Mouse (Mus musculus) testis, adult 2 months (tissue): ENCODE measurements around the gene Efhd2. TPM values are rescaled to one million over a fixed set of nuclear protein-coding genes. Genes with fewer than 3 reads are reported as not detected.
A peak's percentile ranks its signal among the peaks of the same experiment; 100 is the strongest.

Source experiments
- H3K27ac ChIP-seq: fragments of 200-500 bp; 2 replicates; pipeline ENCODE4 v1.5.1; 2012; ENCODE audit warnings: low read depth, low read length; ENCODE audit not compliant: control insufficient read depth, insufficient read depth
- H3K27me3 ChIP-seq: fragments of 200-500 bp; 2 replicates; pipeline ENCODE4 v1.6.1; 2012; ENCODE audit warnings: mild to moderate bottlenecking, low read length, moderate library complexity; ENCODE audit not compliant: control insufficient read depth, insufficient read depth
- H3K36me3 ChIP-seq: fragments of 200-500 bp; 2 replicates; pipeline ENCODE4 v1.6.1; 2012; ENCODE audit warnings: mild to moderate bottlenecking, low read length; ENCODE audit not compliant: control insufficient read depth, insufficient read depth
- H3K4me1 ChIP-seq: fragments of 200-500 bp; 2 replicates; pipeline ENCODE4 v1.6.1; 2012; ENCODE audit warnings: low read length; ENCODE audit not compliant: control insufficient read depth, insufficient read depth
- H3K4me3 ChIP-seq: fragments of 200-500 bp; 2 replicates; pipeline ENCODE4 v1.5.1; 2012; ENCODE audit warnings: low read depth, mild to moderate bottlenecking, low read length, moderate library complexity, mixed read lengths; ENCODE audit not compliant: control insufficient read depth
- CTCF ChIP-seq: fragments of 200-500 bp; IDR thresholded peaks from 2 replicates; pipeline ENCODE4 v1.5.1; 2012; ENCODE audit warnings: low read depth, mild to moderate bottlenecking, inconsistent platforms, low read length, moderate library complexity; ENCODE audit not compliant: control insufficient read depth, insufficient read depth, insufficient replicate concordance
- POLR2A ChIP-seq: fragments of 200-500 bp; IDR thresholded peaks from 2 replicates; pipeline ENCODE4 v1.6.1; 2012; ENCODE audit warnings: low read depth, mild to moderate bottlenecking, inconsistent platforms, low read length, moderate library complexity; ENCODE audit not compliant: control insufficient read depth
- polyA plus RNA-seq: library from polyadenylated mRNA; depleted of rRNA; stranded (reverse); fragments of >200 nt; gene quantifications from 2 replicates; pipeline ENCODE4 v1.2.3, GENCODE M21; 2012; rRNA removed

Efhd2 gene
- polyA plus RNA-seq: 56.1 and 57.6 TPM in 2 replicates

DNA sequence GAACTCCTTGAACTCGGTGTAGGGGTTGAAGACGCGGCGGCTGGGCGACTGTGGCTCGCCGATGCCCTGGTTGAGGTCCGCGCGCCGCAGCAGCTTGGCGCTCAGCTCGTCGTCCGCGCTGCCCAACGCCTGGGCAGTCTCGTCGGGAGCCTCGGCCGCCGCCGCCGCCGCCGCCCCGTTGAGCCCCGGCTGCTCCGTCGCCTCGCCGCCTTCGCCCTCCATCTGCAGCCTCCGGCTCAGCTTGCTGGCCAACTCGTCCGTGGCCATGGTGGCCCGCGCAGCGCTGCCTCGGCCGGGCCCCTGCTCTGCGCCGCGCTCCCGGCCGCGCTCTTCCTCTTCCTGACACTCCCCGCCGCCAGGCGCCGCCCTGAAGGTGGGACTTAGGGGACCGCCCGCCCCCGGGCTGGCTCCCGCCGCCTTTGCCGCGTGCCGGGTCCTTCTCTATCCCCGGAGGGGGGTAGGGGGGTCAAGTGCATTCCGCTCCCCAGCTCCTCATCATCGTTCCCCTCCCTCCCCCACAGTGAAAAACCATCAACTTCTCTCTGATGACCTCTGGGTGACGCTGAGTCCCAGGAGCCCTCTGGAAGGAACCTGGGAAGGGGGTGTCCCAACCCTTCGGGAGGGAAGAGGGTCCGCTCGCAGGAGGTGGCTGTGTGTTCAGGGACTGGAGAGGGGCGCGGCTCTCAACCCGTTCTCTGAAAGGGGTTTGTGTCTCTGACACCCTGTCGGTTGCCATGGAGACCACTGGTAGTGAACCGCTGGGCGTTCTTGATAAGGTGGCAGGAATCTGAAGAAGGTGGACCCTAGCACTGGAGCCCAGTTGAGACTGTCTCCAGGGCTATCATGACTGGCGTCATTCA lies at the start of gene Efhd2:
Efhd2 (minus strand) TSS at position 320 of the 860 bp plus-strand sequence.
- TF ChIP-seq POLR2A: no peak; the same call in none of the 2 replicates
- TF ChIP-seq CTCF: no peak
- Histone ChIP-seq H3K27ac (peak within 1 kb of the TSS; percentile 82), H3K4me3 (peak within 1 kb of the TSS; percentile 94), H3K4me1 (peaks cover 20% of the 10 kb centered on the region), H3K36me3 (no peaks in the 10 kb centered on the region), H3K27me3 (peaks cover 5% of the 10 kb centered on the region; the same call in 1 of the 2 replicates)

DNA sequence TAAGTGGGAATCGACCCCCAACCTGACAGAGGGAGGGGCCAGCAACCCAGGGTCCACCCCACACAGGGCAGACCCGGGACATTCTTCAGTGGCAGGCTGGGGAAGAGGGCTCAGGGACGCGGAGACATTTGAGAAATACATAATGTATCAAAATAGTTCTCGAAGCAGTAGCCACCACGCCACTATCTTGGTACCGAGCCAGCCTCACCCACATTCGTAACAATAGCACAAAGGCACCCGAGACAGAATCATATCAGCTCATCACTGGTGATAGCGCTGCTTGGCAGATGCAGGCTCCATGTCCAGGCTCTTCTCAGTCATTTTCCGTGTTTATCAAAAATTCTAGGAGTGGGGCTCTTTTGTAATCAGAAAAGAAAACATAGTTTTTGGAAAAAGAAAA lies 49.2 kb upstream of the Efhd2 start:
- Histone ChIP-seq H3K27ac (no peak overlapping the region), H3K27me3 (no peaks in the 10 kb centered on the region)
- no peak for TF ChIP-seq POLR2A
- TF ChIP-seq CTCF: no peak

DNA sequence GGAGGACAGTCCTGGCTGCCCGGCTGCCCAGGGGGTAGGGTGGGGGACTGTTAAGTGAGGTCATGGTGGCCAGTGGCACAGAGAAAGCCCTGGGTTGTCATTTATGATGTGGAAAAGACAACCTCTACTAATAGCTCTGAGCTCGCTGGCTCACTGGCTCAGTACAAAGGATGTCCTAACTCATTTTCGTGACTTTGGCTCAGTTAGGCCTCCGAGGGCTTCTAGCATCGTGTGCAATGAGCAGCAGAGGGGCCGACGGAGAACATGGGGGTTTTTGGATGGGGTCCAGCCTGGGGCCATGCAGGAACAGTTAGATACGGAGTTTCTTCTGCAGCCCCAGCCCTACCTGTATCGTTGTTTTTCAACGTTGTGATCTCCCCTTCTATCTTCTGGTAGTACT lies 45.7 kb upstream of the Efhd2 start:
- Histone ChIP-seq H3K4me3 (no peak overlapping the region), H3K27ac (no peak overlapping the region), H3K36me3 (no peaks in the 10 kb centered on the region), H3K27me3 (no peaks in the 10 kb centered on the region), H3K4me1 (0 out of 2 replicates have a peak, but pooled peaks cover 2% of the 10 kb centered on the region)
- TF ChIP-seq POLR2A: no peak
- TF ChIP-seq CTCF: no peak

More for the DNA sequence above, 49.2 kb upstream of the Efhd2 start:
- Histone ChIP-seq H3K4me3 (no peak overlapping the region), H3K36me3 (no peaks in the 10 kb centered on the region; the same call in 1 of the 2 replicates), H3K4me1 (0 out of 2 replicates have a peak, but pooled peaks cover 2% of the 10 kb centered on the region)

DNA sequence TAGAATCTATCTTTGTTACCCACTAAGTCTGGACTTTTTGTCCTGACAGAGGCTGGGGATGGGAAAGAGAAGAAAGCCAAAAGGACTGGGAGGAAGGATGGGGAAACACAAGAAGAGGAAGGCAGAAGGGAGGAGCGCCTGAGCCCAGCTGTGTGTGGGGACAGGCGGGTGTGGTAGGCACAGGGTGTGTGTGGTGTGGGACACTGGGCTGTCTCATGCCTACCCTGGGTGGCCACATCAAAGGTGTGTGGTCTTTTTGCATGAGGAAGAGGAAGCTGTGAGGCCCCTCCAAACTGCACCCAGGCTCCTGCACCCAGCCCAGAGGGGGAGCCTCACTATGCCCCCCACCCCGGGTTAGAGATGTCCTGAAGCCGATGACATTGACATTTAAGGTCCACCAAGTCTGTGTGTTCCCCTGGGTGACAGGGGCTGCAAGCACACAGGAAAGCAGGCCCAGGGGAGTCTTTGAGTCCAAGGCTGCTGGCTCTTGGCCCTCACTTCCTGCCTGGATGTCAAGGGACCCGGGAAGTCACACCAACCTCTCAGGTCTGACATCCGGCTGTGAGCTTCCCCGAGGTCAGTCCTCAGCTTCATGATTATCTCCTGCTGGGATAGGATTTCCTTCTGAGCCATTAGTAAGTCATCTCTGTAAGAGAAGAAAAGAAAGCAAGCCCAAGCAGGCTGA lies 43.2 kb upstream of the Efhd2 start:
- TF ChIP-seq POLR2A (no peak), CTCF (no peak)
- no peaks in the 10 kb centered on the region for H3K27me3 ChIP-seq

DNA sequence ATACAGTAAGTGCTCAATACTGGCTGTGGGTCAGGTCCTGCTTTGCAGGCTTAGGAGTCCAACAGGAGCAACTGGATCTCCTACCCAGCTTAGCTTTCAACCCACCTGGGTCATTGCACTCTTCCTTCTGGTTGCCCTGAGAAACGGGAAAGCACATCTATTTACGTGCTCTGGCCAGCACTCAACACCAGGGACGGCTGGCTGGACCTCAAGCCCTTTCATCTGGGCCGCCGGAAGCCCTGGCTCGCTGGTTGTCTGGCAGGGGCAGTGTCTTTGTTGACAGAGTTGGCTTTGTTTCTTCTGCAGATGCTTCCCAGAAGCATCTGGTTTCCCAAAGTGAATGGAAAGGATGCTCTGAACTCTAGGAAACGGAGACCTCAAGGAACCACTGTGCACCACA lies 39.3 kb upstream of the Efhd2 start:
- Histone ChIP-seq H3K4me3 (no peak overlapping the region), H3K27ac (no peak overlapping the region), H3K27me3 (no peaks in the 10 kb centered on the region), H3K4me1 (no peaks in the 10 kb centered on the region; the same call in 1 of the 2 replicates), H3K36me3 (no peaks in the 10 kb centered on the region)
- no peak for TF ChIP-seq POLR2A

More for the DNA sequence above, 43.2 kb upstream of the Efhd2 start:
- H3K4me1 ChIP-seq: no peaks in the 10 kb centered on the region; the same call in 1 of the 2 replicates
- H3K27ac ChIP-seq: no peak overlapping the region
- no peaks in the 10 kb centered on the region for H3K36me3 ChIP-seq
- no peak overlapping the region for H3K4me3 ChIP-seq

DNA sequence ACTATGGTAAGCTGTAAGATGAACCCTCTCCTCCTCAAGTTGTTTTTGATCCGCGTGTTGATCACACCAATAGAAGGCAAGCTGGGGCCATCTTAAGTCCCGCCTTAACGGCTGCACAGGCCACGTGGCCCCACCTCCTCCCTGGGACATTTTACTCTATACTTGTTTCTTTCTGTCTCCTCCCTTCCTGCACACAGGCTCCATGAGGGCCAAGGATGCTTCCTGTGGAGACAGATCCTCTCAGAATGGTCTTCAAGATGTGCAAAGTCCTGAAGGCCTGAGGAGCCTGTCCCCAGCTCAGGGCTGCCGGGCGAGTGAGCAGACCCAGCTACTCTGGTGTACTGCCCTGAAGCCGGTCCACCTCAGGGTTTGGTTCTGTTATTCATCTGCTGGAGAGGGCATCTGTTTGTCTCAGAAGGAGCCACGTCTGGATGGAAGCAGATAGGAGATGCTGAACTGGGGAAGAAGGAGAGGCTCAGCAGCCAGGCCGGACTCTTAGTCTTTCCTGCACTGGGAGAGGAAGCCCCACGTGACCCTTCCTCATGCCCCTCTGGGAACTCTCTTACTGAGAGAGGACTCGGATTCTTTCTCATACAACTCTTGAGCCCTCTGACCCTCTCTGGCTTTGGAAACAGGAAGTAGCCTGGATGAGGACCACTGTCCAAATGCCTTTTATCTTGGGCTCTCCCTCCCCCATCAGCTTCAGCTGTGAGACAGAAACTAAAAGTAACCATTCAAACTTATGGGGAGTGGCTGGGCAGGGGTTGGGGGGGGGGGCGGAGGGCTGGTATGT lies 38.7 kb upstream of the Efhd2 start:
- Histone ChIP-seq H3K27me3 (no peaks in the 10 kb centered on the region), H3K4me1 (no peaks in the 10 kb centered on the region; the same call in 1 of the 2 replicates), H3K36me3 (no peaks in the 10 kb centered on the region), H3K4me3 (no peak overlapping the region), H3K27ac (no peak overlapping the region)
- TF ChIP-seq POLR2A (no peak), CTCF (no peak)

DNA sequence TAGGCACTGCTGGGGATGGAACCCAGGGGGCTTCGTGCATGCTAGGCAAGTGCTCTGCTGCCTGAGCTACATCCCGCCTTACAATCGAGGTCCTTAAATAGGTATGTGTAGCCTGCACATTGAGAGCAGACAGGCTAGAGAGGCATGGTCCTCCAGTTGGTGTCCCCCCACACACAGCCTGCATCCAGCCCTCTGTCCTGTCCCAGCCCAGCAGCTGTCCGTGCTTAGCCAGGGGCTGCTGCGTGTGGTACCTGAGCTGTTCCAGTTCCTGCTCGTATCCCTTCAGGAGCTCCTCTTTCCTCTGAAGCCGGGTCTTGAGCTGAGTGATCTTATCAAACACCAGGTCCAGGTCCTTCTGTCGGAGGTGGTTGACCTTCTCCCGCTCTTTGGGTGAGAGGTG lies 30.0 kb upstream of the Efhd2 start:
- H3K4me1 ChIP-seq: no peaks in the 10 kb centered on the region
- H3K27me3 ChIP-seq: no peaks in the 10 kb centered on the region
- H3K36me3 ChIP-seq: no peaks in the 10 kb centered on the region
- TF ChIP-seq POLR2A (no peak), CTCF (no peak)
- H3K27ac ChIP-seq: no peak overlapping the region
- no peak overlapping the region for H3K4me3 ChIP-seq
